Mouse (Mus musculus) bone marrow, adult 2 months (tissue): ENCODE data around the gene Col4a1.

ENCODE experiments used
- CTCF ChIP-seq: fragments of 200-500 bp; IDR thresholded peaks from 2 replicates; pipeline ENCODE4 v1.5.1; 2011; ENCODE audit warnings: low read length, control low read depth; ENCODE audit not compliant: control insufficient read depth, insufficient read depth
- POLR2A ChIP-seq: fragments of 200-500 bp; IDR thresholded peaks from 2 replicates; pipeline ENCODE4 v1.6.1; 2011; ENCODE audit warnings: low read depth, mild to moderate bottlenecking, control low read depth, low read length, borderline replicate concordance; ENCODE audit not compliant: control insufficient read depth

DNA sequence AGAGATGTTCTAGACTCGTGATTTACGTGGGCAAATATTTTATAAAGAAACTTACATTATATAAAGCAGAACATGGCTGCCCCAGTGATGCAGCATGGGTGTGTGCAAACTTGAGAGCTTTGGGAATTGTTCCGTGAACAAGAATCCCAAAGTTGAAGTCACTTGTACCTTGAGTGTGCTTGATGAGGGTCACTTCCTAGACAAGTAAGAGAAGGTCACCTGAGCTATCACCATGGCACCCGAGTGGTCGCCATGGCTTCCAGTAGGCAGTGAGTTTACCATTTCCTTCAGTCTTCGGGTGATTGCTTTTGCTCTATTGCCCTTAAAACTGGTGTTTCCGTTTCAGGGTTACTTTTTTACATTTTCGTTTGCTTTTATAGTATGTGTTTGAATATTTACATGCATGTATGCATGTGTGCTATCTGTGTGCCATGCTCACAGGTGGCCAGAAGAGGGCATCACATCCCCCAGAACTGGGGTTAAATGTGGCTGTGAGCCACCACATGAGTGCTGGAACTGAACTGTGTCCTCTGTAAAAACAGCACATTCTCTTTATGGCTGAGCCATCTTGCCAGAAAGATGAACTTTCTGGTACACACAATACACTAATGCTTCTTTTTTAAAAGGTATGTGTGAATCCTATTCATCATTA lies 42.3 kb upstream of the Col4a1 start:
- TF ChIP-seq POLR2A (no peak), CTCF (peak; percentile 28; the same call in 1 of the 2 replicates)
